Mouse (Mus musculus) lung, adult 2 months (tissue): Measurements from ENCODE around the gene Gm10643. TPM values are rescaled to one million over a fixed set of nuclear protein-coding genes. Genes with fewer than 3 reads are reported as not detected.

Experiments
- DNase-seq: peaks from one replicate; pipeline ENCODE4 v3.0.0; 2022
- H3K4me1 ChIP-seq: fragments of 200-500 bp; 2 replicates; pipeline ENCODE4 v1.6.1; 2011; ENCODE audit warnings: low read length; ENCODE audit not compliant: control insufficient read depth, insufficient read depth
- H3K4me3 ChIP-seq: fragments of 200-500 bp; replicated peaks from 2 replicates; pipeline ENCODE3; 2011; ENCODE audit warnings: low read depth, mild to moderate bottlenecking, control low read depth, low read length; ENCODE audit errors: extremely low read depth
- CTCF ChIP-seq: fragments of 200-500 bp; IDR thresholded peaks from 2 replicates; pipeline ENCODE4 v1.5.1; 2011; ENCODE audit warnings: mild to moderate bottlenecking, low read length, control low read depth; ENCODE audit not compliant: insufficient read depth
- POLR2A ChIP-seq: fragments of 200-500 bp; IDR thresholded peaks from 2 replicates; pipeline ENCODE4 v1.6.1; 2011; ENCODE audit warnings: low read depth, mild to moderate bottlenecking, control low read depth, low read length, borderline replicate concordance; ENCODE audit errors: extremely low read depth
- WGBS: fragments of 180-500 bp; shearing (Covaris S2); methylation state at CpG from one replicate; pipeline ENCODE4 v1.1.7; 2018; 5-methylcytosine and 5-hydroxymethylcytosine counted together
- polyA plus RNA-seq: library from polyadenylated mRNA; depleted of rRNA; stranded (reverse); fragments of >200 nt; gene quantifications from 2 replicates; pipeline ENCODE4 v1.2.3, GENCODE M21; 2012

Gene Gm10643
- polyA plus RNA-seq, 1 experiment = 1.0 TPM

DNA sequence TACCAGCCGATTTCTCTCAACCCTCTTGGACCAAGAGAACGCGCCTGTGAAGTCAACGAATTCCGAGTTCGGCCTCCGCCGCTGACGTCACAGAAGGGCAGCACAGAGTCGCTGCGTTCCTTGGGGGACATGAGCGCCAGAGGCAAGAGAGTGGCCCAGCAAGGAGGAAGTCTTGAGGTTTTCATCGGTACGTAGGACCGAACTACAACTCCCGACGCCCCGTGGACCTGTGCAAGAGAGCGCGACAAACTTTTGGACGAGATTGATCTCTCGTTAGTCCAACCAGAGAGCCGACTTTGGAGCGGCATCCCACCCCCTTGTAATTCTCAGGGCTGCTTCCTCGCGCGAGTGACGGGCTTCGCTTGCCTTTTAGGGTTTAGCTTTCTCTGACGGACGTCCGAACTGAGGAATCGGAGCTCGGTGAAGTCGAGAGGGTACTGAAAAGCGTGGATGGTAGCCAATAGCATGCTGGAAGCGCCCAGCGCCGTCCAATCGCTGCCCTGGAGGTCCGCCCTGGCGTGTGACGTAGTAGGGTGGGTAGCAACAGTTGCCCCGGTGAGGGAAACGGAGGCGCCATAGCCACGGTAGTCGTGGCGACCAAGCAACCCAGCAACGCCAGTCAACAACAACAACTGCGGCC is 1.5 kb upstream of the Gm10643 start, which contains the start of gene Rfx1:
TSS of gene Rfx1 (plus strand) at position 544 of the 640 bp plus-strand sequence.
- peaks cover 7% of the 10 kb centered on the region for H3K4me1 ChIP-seq
- WGBS = under 1% methylated on average over 51 of the region's 51 CpGs
- peak; percentile 99 for DNase-seq
- peak; percentile 92; the same call in 1 of the 2 replicates for TF ChIP-seq POLR2A
- no peak for TF ChIP-seq CTCF
- H3K4me3 ChIP-seq = peak within 1 kb of the TSS; percentile 68

DNA sequence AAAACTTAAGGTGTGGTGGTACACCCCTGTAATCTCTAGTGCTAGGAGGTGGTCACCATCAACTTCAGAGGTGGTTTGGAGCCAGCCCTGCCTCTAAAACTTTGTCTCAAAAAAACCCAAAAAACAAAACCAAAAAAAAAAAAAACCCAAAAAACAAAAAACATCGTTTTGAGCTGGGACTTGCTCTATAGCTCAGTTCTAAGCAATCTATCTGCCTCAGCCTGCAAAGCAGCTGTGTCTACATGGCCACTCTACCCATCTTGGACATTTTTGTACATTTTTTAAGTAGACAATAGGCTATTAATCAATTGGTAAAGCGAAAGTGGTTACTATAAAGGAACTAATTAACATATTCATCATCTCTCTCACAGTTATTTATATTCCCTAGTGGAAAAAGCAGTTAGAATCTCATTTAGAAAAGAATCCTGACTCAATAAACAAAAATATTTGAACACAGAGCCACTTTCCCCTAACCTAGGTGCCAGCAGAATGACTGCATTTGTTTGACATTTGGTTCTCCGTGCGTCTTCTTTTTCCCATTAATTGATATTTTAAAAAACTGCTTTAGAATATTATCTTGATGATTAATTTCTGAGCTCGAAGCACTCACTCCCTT is 628 bp upstream of the Gm10643 start:
- DNase-seq = no peak
- TF ChIP-seq POLR2A (no peak), CTCF (no peak)
- WGBS = 15% methylated on average over 5 of the region's 5 CpGs
- Histone ChIP-seq H3K4me3 (peak overlapping the region; percentile 55), H3K4me1 (peaks cover 7% of the 10 kb centered on the region)

DNA sequence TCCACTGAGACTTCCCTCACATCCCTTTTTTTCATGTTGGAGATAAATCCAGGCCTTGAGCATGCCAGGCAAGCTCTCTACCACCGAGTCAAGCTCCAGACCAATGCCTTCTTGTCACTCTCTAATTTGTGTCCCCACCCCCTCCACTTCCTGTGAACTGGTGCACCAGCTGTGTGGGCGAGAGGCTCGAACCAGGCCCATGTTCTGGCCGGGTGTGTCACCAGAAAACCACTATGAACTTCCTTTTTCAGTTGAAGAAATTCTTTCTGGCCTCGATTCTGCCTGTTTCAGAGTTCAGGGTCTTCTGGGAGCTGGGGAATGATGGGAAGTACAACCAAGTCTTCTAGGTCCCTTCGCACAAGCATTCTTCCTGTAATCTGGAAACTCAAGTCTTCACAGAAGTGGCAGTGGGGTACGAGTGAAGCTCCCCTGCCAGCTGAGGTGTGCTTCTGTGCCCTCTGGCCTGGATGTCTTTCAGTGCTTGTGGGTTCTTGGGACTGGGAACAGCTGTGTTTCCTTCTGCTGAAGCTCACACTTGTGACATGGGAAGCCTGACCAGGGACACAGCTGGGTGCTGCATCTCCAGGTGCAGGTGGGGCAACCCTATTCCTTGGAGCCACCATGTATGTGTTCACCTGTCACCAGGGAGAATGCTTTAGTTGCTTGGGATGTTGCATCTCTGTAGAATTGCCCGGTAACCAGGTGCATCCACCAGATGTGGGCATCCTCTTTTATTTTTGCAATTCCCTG is 901 bp downstream of the Gm10643 start:
- DNase-seq = no peak
- 44% methylated on average over 8 of the region's 8 CpGs for WGBS
- H3K4me1 ChIP-seq = peaks cover 4% of the 10 kb centered on the region; the same call in 1 of the 2 replicates
- no peak overlapping the region for H3K4me3 ChIP-seq
- TF ChIP-seq POLR2A (no peak), CTCF (no peak)

DNA sequence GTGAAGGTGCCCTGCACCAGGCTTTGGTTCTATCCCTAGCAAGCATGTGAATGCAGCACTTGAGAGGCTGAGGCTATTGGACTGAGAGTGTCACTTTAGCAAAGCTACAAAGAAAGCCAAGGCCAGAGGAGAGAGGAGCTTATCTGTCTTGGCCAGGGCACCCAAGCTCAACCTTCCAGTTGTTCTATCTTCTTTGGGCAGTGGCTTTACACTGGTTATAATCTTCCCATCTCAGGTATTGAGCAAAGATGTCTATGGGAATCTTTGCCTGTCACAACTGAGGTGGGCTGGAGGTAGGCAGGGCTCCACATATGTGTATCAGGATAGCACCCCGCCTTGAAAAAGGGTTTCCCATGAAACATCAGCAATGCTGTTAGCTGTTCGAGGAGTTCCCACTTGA is 4.7 kb downstream of the Gm10643 start:
- 79% methylated on average over 2 of the region's 2 CpGs for WGBS
- no peaks in the 10 kb centered on the region for H3K4me1 ChIP-seq
- TF ChIP-seq CTCF (no peak), POLR2A (no peak)
- DNase-seq = no peak
- H3K4me3 ChIP-seq = no peak overlapping the region

DNA sequence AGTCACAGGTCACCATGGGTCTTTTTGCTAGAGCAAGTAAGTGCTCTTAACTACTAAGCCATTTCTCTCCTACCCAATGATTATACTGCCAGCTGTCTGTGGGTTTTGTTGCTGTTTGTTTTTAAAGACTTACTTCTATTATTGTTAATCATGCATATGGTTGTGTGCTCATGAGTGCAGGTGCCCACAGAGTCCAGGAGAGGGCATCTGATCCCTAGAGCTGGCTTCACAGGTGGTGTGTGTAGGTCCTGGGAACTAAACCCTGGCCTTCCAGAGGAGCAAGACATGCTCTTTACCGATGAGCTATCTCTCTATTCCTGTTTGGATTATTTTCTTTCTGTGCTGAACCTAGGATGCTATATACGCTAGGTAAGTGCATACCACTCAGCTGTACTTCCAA is 5.7 kb downstream of the Gm10643 start:
- WGBS = 90% methylated on average over 2 of the region's 2 CpGs
- Histone ChIP-seq H3K4me3 (no peak overlapping the region), H3K4me1 (no peaks in the 10 kb centered on the region)
- no peak for DNase-seq
- no peak for TF ChIP-seq POLR2A
- TF ChIP-seq CTCF = no peak

DNA sequence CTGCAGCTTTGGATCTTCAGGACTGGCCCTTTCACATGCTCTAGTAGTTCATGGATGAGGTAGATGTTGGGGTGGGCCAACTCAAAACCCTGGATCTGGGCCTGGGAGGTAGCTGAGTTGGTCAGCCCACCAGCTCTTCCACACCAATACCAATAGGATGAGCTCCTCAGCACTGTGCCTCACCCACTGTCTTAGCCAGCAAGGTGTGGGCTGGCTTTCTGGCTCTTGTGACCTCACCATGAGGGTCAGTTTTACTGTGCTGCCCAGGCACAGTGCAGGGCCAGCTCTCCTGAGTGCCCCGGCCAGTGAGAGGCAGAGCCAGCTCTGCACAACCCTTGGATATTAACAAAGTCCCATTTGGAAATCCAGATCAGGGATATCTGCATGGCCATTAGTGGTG is 7.1 kb downstream of the Gm10643 start:
- DNase-seq = no peak
- Histone ChIP-seq H3K4me1 (no peaks in the 10 kb centered on the region), H3K4me3 (no peak overlapping the region)
- 97% methylated on average over 1 of the region's 1 CpGs for WGBS
- no peak for TF ChIP-seq CTCF
- no peak for TF ChIP-seq POLR2A

DNA sequence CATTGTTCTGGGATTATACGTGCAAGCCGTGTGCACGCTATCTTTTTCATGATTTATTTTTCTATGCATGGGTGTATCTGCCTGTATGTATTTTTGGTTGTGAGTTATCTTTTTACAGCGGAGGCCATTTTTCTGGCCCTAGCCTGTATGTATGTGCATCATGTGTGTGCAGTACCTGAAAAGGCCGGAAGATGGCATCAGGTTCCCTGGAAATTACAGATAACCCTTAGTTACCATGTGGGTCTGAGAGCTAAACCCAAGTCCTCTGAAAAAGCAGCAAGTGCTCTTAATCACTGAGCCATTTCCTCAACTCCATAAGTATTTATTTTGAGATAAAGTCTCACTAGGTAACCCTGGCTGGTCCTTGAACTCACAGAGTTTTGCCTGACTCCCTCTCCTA is 11.7 kb downstream of the Gm10643 start:
- TF ChIP-seq CTCF = no peak
- TF ChIP-seq POLR2A = no peak
- Histone ChIP-seq H3K4me3 (no peak overlapping the region), H3K4me1 (no peaks in the 10 kb centered on the region)
- 85% methylated on average over 5 of the region's 5 CpGs for WGBS
- DNase-seq = no peak

DNA sequence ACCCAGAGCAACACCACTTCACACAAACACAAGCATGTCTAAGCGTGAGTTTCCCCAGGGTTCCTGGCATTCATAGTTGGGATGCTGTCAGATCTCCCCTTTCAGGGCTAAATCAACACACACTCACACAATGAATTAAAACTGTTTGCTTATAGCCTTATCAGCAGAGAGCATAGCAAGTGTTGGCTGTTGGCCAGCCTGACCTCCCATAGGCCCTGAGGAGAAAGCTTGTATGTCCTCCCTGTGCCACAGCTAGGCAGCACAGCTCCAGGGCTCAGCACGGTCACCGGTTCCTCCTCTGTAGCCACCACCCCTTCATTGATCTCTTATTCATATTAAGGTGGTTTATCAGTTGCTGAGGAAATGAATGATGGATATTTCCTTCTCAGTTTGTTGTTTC is 12.2 kb downstream of the Gm10643 start:
- TF ChIP-seq CTCF (no peak), POLR2A (no peak)
- WGBS = 19% methylated on average over 3 of the region's 3 CpGs
- DNase-seq = no peak
- Histone ChIP-seq H3K4me1 (no peaks in the 10 kb centered on the region), H3K4me3 (no peak overlapping the region)

DNA sequence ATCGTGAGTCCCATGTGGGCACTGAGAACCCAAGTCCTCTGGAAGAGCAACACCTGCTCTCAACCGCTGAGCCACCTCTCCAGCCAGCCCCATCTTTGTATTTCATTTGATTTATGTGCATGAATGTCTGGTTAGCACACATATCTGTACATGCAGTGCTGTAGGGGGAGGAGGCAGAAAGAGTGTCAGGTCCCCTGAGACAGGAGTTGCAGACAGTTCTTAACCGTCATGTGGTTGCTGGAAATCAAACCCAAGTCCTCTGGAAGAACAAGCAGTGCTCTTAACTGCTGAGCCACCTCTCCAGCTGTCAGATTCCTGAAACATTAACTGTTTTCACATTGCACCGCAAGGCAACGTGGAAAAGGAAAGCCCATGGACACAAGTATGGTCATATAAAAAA is 16.8 kb downstream of the Gm10643 start:
- no peak for TF ChIP-seq POLR2A
- TF ChIP-seq CTCF = no peak
- Histone ChIP-seq H3K4me3 (no peak overlapping the region), H3K4me1 (no peaks in the 10 kb centered on the region)
- no peak for DNase-seq
- whole genome bisulfite sequencing = 62% methylated on average over 5 of the region's 5 CpGs
